Mouse (Mus musculus) lung, adult 2 months (tissue): ENCODE data around the gene Tcf3.

ENCODE experiments used
- CTCF ChIP-seq: fragments of 200-500 bp; IDR thresholded peaks from 2 replicates; pipeline ENCODE4 v1.5.1; 2011; ENCODE audit warnings: mild to moderate bottlenecking, low read length, control low read depth; ENCODE audit not compliant: insufficient read depth
- POLR2A ChIP-seq: fragments of 200-500 bp; IDR thresholded peaks from 2 replicates; pipeline ENCODE4 v1.6.1; 2011; ENCODE audit warnings: low read depth, mild to moderate bottlenecking, control low read depth, low read length, borderline replicate concordance; ENCODE audit errors: extremely low read depth

GRCm38 (mm10) chr10:80461346-80461745 is 27.9 kb upstream of the Tcf3 start:
- TF ChIP-seq CTCF (no peak), POLR2A (no peak)
